Mouse (Mus musculus): ENCODE data around the gene Bicral.

Gene Bicral

DNA sequence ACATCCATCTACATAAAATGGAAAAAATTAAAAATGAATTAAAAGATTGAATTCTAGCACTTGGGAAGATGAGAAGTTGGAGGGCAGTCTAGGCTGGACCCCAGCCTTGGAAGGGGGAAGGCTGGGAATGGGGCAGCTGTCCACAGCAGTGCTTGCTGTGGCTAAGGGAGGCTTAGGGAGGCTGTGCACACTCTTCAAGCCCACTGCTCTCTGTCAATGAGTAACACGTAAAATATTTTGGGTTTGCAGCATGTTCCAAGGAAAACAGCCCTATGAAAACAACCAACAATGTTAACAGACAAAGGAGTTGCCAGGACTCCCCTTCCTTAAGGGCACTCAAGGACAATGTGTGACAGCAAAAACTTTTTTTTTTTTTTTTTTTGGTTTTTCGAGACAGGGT, 15.3 kb downstream of the Bicral start:
- DNase-seq (ENCODE audit: low spot score in 2 of 2): no peak

DNA sequence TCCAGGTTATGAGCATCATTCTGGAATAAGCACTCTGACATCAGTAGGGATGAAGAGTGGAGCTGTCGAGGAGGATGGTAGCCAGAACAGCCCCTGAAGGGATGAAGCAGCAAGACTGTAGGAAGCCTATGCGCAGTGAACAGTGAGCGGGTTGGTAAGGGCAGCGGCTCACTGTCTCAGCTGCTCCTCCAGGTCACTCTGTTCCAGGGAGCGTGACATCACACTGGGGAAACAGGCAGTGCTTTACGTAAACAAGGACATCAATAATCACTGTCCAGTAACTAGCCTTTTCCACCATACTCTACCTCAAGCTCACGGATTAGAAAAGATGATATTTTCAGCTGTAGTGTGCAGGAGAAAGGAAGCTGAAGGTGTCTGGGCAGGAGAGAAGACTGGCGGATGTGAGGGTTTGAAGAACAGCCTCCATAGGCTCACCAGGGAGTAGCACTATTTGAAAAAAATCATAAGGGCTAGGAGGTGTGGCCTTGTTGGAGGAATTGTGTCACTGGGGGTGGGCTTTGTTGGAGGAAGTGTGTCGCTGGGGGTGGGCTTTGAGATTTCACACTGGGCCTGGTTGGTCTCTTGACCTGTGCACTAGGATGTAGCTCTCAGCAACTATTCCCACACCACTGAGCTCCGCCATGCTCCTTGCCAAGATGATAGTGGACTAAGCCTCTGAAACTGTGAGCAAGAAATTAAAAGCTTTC, 17.8 kb downstream of the Bicral start:
- DNase-seq (ENCODE audit: low spot score in 2 of 2): no peak

DNA sequence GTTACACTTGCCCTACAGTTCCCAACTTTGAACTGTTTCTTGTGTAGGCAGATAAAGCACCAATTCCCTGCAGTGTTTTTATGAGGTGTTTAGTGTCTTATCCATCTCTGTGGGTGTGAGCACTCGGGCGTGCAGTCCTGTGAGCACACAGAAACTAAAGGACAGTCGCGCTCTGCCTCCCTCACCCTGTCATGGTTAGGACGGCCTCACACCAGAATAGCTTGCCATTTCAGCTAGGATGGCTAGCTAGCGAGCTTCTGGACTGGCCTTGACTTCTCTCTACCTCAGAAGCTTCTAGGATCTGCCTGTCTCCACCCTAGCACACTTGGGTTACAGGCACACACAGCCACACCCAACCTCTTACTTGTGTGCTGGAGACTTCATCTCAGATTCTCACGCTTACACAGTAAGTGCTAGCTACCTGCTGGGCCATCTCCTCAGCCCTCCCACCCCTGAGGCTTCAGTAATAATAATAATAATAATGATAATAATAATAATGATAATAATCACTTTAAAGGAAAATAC, 19.8 kb downstream of the Bicral start:
- no peak for DNase-seq (ENCODE audit: low spot score in 2 of 2)

DNA sequence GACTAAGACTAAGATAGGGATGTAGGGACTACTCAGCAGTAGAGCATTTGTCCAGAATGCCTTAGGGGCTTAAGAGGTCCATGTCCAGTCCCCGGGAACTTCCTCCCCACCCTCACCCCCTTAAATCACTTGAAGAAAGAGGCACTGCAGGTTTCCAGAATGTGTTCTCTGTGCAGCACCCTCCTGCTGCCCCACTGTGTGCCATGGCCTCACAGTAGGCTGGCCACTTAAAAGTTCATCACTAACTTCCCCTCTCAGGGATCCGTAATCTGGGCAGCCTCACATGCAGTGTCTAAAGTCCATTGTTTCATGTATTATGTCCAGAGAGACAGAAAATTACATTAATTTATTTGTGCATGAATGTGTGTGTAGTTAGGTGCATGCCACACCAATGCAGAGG, 20.4 kb downstream of the Bicral start:
- DNase-seq (ENCODE audit: low spot score in 2 of 2): no peak

DNA sequence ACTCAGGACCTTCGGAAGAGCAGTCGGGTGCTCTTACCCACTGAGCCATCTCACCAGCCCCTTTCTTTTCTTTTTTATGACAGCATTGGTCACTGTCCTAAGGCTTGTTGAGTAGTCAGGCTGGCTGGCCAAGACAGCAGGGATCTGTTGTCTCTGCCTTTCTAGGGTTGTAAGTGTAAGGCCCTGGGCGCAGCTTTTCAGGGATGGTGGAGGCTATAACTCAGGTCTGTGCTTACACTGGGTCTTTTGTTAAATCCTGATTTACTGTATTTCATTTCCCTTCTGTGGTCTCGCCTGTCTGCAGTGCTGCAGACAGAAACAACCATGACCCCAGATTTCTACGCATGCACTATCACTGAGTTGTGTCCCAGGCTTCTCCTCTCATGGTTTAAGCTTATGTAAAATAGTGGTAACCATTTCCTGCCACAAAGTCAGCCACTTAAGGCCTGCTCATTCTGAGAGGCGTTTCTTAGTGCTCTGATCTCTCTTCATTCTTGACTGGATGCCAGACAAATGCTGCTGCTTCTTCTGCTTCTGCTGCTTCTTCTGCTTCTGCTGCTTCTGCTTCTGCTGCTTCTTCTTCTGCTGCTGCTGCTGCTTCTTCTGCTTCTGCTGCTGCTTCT, 23.1 kb downstream of the Bicral start:
- DNase-seq (ENCODE audit: low spot score in 2 of 2): no peak

DNA sequence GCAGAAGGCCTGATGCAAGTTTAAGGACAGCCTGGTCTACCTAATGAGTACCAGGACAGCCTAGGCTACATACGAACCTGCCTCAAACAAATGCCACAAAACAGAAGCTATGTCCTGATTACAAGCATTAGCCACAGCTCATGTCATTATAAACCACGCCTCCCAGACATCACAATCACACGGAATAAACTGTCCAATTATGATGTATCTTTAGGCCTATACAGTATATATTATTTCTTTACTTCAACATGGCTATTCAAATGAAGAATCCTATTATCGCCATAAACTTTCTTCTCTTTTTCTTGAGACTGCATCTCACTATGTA, 25.3 kb downstream of the Bicral start:
- DNase-seq (ENCODE audit: low spot score in 2 of 2): no peak

DNA sequence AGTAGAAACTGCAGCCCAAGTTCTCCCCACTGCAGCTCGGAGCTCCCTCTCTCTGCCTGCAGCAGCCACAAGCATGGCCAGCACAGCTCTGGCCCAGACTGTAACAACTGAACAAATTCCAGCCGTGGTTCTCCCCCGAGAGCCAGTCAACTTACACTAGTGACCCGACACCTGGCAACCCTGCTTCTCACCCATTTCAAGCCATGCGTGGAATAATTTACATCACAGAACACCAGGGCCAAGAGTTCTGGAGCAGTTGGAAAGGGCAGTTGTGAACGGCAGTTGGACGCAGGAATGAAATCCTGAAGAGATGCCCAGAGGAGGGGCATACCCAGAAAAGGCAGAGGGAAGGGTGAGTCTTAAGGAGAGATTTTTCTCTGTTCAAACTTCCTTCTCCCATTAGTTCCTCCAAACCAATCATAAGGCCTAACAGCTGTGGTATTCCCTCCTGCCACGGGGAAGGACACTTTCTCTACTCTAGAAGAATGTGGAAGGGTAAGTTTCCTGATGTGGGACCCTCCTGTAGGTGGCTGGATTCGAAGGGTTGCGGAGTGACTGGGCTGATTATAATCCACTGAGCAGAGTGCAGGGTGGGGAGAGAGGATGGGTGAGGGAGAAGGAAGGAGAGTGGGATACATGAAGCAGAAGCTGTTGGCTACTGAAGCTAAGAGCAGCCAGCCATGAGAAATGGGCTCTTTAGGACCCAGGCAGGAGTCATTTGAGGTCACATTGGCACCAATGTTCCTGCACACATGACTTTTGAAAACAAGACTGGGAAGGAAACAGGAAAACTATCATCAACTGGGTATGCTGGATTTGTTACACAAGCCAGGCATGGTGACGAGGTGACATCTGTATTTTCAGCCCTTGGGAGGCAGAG, 25.9 kb downstream of the Bicral start:
- DNase-seq (ENCODE audit: low spot score in 2 of 2): no peak

DNA sequence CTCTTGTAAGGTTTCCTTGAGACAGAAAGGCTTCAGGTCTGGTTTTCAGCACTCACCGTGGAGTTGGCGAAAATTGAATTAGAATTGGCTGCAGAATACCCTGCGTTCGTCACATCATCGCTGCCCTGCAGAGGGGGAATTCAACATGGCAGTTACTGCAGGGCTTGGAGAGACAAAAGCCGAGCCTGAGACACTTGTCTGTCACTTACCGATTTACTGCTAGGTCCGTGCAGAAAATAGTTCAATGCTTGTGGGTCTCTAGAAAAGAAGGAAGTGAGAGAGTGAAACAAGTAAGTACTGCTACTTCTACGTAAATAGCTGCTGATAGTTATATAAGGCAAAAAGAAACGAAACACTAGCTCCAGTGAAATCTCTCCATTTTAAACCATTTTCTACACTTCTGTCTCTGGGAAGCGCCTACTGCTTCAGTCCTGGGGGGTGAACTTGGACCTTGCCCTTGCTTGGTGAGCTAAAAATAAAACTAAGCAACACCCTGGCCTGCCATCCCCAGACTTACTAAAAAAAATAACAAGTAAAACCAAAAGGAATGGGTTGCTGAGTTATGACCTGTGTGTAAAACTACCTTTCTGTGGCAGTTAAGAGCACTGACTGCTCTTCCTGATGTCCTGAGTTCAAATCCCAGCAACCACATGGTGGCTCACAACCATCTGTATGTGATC, 28.3 kb downstream of the Bicral start:
- DNase-seq (ENCODE audit: low spot score in 2 of 2): no peak

DNA sequence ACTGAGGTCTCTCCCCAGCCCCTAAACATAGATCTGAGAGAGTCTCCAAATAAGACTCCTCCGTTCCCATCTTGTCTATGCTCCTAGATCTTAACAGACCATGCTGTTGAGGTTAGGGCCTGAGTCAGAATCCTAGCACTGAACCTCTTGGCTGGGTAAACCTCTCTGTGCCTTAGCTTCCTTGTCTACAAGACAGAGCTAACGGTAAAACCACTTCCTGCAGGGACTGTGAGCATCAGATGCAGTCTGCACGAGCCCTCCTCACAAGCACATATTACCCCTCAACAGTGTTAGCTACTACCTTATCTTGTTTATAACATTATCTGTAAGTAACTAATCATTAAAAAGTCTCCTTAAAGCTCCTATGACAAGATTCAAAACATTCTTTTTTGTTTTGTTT, 29.3 kb downstream of the Bicral start:
- DNase-seq (ENCODE audit: low spot score in 2 of 2): no peak

DNA sequence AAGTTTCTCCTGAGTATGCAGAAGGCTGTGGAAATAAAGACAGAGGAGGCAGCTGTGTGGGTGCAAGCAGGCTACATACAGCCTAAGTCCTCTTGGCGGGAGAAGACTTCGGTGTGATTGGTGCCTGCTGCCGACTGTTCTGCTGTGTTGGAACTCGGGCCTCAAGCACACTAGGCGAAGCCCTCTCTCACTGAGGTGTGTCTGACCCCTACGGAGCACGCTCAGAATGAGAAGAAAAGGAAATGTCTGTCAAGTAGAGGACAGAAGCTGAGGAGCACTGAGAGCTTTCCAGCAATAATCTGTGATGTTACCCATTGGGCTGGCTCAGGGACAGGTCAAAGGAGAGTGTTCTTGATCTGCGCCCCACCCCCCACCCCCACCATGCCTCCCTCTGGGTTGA, 35.2 kb downstream of the Bicral start:
- DNase-seq (ENCODE audit: low spot score in 2 of 2): no peak

DNA sequence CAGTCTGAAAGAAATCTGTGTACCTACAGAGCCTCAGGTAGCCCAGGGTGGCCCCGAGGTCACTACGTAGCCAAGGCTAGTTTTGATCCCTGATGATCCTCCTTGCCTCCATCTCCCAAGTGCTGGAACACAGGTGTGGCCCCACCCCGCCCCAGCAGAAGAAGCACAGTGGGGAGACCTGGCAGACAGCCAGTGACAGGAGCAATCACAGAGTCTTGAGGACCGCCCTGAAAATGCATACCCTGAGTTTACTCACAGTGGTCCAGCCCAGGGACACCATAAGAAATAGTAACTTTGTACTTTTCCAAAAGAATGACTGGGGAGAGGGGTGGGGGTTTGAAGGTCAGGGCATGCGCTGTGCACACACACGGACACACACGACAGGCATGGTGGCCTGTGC, 37.7 kb downstream of the Bicral start:
- DNase-seq (ENCODE audit: low spot score in 2 of 2): no peak

DNA sequence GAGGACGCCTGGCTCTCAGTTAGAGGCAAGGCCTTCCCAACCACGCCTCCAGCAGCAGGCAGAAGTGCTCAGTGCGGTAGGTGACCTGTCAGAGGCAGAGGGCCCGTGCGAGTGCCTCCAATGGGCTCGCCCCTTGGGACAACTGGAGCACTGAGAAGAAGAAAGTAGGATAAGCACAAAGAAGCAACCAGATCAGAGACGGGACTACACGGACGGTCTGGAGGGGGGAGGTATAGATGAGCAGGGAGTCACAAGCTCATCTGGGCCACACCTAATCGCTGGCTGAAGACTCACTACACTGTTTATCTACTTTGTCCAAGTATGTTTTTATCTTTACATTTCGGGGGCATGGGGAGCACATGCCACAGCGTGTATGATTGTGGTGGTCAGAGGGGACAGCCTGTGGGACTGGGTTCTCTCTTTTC, 40.5 kb downstream of the Bicral start:
- no peak for DNase-seq (ENCODE audit: low spot score in 2 of 2)

DNA sequence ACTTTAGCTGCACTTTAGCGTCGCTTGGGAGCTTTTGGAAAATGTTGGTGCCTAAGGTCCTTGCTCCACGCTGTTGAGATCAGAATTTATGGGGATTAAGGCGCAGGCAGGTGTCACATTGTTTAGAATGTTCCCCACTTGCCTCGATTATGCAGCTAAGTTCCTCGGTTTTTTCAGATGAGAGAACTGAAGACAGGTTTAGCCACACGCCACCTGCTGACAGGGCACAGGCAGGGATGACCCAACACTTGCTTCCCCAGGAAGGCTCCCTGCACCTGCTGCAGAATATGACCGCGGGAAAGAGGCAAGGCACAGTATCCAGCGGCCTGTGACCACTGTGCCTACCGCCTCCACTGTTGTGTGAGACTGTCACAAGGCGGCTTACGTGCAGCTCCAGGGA, 42.0 kb downstream of the Bicral start:
- DNase-seq (ENCODE audit: low spot score in 2 of 2): no peak

DNA sequence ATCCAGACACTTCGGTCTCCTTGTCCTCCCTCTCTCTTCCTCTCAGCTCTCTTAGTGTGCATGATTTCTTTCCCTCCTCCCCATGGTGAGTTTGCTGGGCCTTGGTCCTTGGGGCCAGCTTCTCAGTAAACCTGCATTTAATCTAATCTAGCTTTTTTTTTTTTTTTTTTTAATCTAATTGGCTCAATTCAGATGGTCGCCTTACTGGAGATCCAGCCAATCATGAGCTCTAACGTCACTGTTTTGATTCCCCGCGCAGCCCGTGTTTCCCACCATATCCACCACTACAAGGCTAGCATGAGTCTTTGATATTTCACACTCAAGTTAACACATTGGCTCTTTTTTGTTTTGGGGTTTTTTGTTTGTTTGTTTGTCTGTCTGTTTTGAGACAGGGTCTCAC, 43.8 kb downstream of the Bicral start:
- no peak for DNase-seq (ENCODE audit: low spot score in 2 of 2)

DNA sequence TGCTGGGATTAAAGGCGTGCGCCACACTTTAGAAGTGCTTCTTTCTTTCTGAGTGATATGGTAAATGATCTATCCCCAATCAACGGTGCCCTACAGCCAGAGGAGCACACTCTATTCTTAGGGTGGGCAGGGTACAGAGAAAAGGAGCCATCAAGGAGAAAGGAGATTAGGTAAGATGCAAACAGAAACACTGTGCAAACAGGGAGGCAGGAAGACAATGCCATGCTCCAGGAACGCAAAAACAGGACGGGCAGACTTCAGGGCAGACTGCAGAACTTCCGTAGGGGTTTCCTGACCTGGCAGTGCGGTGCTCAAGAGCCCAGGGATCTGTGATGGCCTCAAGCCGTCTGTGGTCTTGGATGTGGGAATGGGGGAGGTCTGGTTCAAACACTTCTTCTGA, 44.6 kb downstream of the Bicral start:
- DNase-seq (ENCODE audit: low spot score in 2 of 2): no peak

DNA sequence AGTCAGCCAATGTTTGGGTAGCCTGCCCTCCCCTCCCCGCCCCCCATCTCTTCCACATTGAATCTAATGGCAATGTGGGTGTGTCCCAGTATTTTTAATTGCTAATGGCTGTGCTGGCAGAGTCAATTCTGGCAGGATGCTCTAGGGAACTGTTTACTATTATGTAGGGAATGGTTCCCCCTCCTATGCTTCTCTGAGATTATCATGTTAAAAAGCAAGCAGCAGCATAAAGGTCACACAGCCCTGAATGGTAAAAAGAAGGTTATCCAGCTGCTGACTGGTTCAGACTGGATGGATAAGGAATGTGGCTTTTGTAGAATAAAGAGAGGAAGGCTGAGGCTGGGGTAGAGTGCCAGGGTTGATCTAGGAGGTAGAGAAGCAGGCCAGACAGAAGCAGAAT, 45.8 kb downstream of the Bicral start:
- no peak for DNase-seq (ENCODE audit: low spot score in 2 of 2)

DNA sequence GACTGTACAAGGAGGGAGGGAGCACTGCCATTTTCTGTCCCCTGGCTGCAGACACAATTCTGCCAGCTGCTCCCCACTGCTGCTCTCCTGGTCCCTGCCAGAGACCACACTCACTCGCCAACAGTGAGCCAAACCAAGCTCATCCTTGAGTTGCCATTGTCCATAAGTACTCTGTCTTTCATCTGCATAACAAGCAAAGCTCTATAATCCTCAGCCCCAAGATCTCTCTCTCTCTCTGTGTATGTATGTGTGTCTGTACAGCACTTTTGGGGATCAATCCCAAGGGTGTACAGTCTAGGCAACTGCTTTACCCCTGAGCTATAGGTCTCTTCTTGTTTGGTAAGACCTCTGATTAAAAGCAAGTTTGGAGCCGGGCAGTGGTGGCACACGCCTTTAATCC, 47.6 kb downstream of the Bicral start:
- no peak for DNase-seq (ENCODE audit: low spot score in 2 of 2)

DNA sequence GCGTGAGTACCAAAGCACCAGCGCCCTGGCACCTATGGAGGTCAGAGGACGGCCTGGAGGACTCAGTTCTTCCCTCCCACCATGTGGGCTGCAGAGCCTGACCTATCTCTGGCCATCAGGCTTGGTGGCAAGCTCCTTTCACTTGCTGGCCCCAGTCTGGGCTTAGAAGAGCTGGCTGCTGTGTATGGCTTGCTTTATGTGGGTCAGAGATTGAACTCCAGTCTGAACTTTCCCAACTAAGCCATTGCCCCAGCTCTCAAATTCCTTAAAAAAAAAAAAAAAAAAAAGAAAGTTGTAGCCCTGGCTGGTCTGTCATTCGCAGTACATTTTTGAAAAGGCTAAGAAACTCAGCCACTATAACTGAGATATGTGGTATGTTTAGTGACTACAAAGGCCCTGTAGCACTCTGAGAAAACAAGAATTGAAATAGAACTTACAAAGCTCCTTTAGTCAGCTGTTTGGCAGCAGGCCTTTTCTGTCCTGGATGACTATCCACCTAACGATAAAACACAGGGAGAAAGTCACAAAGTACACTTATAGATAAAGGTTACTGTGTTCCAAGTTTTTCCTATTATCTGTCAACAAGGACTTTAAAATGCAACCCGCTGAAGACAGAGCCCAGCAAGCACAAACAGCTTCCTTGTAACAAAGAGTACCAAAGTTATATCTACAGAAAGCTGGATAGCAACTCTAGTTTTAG, 49.0 kb downstream of the Bicral start:
- no peak for DNase-seq (ENCODE audit: low spot score in 2 of 2)

DNA sequence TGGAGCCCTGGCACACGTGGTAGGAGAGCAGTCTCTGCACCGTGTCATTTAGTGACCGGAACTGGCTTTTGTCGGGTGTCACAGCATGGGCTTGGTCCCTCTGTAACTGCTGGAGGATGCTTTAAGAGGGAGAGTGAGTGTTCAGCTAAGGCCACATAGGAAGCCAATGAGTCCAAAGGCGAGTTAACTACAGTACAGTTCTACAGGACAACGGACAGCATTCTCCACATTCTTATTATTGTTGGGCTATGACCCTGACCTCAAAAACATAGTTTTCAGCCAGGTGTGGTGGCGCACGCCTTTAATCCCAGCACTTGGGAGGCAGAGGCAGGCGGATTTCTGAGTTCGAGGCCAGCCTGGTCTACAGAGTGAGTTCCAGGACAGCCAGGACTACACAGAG, 49.9 kb downstream of the Bicral start:
- DNase-seq (ENCODE audit: low spot score in 2 of 2): no peak

DNA sequence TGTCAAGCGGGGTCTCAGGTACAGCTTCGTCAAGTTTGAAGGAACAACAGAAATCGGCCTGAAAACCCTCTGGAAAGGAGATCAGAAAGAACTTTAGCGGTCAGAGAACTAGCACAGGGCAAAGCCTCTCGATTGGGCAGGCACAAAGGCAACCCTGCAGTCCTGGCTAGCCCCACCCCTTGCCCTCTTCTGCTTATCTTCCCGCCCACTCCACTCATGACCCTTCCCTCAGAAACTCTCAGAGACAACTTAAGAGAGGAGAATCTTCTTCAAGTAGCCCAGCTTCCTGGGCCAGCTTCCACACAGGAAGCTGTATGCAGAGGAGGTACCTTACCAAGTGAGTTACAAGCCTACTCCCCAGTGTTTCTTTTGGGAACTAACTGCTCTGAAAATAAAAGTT, 56.5 kb downstream of the Bicral start:
- DNase-seq (ENCODE audit: low spot score in 2 of 2): no peak

DNA sequence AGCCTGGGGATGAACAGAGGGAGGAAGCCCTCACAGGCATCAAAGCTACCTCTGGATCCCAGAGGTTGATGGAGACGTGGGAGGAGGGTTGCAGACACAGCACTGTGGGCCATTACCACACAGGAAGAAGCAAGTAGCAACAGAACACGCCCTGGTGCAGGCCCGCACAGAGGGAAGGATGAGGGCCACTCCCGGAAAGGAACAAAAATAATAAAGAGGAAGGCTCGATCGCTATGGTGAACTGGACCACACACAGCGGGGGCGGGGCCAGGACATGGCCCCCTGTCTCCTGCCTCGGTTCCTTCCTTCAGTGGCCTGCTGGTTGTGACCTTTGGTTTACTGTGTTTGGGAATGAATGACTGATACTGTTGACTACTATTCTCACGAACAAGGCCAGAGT, 58.6 kb downstream of the Bicral start:
- no peak for DNase-seq (ENCODE audit: low spot score in 2 of 2)

DNA sequence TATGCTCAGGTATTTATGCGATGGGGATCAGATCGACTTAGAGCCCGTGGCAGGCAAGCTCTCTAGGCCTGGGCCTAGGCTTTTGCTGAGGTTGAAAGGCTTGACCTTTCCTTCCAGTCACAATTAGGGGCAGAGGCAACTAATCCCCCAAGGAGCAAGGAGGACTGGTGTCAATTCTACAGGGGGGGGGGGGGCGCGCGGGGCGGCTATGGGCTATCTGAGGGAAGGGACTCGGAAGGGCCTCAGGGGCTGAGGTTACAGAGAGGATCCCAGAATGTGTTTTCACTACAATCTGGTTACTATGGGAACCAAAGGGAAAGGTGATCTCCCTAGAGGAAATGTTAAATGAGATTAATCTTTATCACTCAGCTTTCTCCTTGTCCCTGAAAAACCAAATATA, 60.9 kb downstream of the Bicral start:
- DNase-seq (ENCODE audit: low spot score in 2 of 2): no peak
